Mouse (Mus musculus) CD8-positive naive resting alpha-beta T cell, adult 2 months (primary cell): ENCODE measurements around the gene Arl8b.
A peak's percentile ranks its signal among the peaks of the same experiment; 100 is the strongest.

Source experiments
- DNase-seq, 2 experiments: peaks; one replicate each; pipeline ENCODE4 v3.0.0; 2022; ENCODE audit warnings: low read depth in 2 of 2, low spot score in 2 of 2

The Arl8b gene

DNA sequence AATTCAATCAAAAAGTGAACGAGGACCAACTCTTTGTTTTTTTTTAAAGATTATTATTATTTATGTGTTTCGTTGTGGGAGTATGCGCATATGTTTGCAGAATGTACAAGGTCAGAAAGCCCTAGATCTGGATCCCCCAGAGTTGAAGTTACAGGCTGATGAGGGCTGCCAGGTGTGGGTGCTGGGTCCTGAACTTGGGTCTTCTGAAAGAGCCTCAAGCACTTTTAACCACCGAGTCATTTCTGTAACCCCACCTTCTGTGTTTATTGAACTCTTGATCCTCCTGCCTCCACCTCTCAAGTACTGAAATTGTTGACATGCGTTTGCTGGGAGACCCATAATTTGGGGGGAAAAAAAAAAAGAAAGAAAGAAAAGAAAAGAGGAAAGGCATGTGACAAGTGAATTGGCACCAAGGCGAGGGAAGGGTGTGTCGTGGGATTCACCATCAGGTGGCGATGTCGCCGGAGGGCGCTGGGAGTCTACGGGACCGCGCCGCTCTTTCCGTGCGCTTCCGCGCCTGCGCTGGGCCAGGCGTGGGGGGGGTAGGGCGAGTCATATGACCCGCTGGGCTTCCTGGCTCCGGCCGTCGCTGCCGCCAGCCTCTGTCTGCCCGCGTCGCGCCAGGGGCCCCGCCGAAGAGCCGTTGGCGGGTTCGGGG, at the start of gene Arl8b:
Arl8b (plus strand) TSS at position 574 of the 658 bp plus-strand sequence.
- DNase-seq: peak; percentile 94

- DNase-seq: peak; percentile 28 to 50
Measured at GRCm38 (mm10) chr6:108735910-108736750, 46.8 kb upstream of the Arl8b start.

DNA sequence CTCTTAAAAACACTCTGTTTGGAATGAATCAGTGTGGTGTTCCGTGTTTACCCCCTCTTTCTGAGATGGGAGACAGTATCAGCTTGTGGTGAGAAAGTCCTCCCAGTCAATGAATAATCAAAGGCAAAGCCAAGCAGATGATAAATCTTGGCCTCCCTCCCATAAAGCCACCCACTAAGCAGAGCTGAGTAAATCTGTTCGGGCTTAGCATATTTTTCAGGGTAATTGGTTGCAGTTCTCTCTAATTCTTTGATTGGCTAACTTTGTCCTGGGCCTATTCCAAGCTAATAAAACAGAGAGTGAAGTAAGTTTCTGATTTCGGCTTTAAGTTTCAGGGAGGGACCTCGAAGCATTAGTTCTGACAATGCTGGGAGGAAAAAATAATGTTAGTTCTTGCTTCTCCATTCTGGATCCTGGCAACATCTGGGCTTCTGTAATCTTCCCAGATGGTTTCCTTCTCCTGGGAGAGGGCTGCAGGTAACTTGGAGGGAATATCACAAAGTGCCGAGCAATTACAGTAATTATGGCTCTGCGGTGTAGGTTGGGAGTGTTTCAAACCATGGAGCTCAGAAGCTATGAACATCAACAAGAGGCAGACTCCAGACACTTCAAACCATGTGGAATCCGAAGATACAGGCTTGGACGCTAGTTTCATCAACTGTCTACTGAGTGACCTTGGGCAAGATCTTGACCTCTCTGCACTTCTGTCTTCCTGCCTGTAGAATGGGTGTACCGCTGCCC, 44.3 kb upstream of the Arl8b start:
- DNase-seq: no peak

GRCm38 (mm10) chr6:108740579-108740978, 42.3 kb upstream of the Arl8b start:
- DNase-seq: no peak

- DNase-seq: no peak
Measured at GRCm38 (mm10) chr6:108743730-108744129, 39.2 kb upstream of the Arl8b start.

DNA sequence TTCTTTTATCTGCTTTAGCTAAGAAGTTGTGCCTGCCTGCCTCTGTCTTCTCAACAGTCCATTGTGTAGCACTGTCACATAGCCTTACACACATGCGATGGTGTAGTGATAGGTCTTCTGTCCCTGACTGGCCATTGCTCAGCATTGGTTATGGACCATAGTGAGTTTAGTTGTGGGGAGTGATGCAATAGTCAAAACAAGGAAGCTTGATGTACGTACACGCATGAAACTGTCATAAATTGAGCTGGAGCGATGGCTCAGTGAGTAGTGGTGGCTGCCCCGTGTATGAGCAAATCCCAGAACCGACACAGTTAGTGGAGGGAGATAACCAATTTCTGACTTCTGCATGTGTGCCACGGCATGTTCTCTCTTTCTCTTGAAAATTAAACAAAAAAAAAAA, 31.6 kb upstream of the Arl8b start:
- no peak for DNase-seq

- DNase-seq: no peak
Measured at GRCm38 (mm10) chr6:108752395-108752794, 30.5 kb upstream of the Arl8b start.

DNA sequence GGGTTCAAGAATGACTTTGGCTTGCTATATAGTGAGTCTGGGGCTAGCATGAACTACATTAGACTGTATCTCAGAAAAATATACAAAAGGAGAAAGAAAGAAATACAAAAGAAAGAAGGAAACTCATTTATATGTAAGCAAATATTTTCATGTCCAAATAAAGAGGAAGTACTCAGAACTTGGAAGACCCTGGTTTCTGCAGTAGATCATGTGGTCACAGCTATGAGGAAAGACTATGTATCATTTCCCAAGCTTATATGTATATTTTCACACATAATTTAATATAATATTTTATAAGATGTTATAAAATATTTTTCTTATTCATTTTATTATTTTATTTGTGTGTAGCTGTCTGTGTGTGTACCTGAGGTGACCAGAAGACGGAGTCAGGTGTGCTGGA, 29.4 kb upstream of the Arl8b start:
- DNase-seq: no peak

- no peak for DNase-seq
Measured at GRCm38 (mm10) chr6:108754376-108754775, 28.5 kb upstream of the Arl8b start.

DNA sequence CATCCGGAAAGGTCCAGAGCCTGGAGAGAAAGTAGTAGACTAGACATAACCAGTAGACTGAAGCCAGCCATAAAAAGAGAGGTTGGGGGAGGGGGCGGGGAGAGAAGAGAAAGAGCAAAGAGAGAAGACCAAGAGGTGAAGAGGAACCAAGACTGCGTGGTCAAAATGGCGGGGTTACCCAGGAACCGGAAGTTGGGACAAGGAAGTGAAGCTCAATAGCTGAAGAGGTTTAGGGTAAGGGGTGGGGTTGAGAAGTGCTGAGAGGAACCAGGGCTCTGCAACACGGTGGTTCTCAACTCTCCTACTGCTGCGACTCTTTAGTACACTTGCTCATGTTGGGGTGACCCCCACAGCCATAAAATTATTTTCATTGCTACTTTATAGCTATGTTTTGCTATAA, 27.0 kb upstream of the Arl8b start:
- DNase-seq: no peak

GRCm38 (mm10) chr6:108758997-108759697, 23.8 kb upstream of the Arl8b start:
- no peak for DNase-seq

DNA sequence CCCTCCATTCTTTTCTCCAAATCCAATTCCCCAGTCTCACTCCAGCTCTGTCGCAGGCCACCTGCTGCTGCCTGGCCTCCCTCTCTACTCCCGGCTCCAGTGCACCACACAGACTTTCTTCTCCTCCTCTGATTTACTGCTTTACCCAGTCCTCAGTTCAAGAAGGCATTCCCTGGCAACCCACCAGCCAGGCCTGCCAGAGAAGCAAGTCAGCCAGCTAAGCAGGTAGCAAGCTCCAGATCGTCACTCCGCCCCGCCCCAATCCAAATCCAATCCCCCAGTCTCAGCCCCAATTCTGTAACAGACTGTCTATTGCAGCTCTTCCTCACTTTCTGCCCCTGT, 23.2 kb upstream of the Arl8b start:
- DNase-seq: no peak

DNA sequence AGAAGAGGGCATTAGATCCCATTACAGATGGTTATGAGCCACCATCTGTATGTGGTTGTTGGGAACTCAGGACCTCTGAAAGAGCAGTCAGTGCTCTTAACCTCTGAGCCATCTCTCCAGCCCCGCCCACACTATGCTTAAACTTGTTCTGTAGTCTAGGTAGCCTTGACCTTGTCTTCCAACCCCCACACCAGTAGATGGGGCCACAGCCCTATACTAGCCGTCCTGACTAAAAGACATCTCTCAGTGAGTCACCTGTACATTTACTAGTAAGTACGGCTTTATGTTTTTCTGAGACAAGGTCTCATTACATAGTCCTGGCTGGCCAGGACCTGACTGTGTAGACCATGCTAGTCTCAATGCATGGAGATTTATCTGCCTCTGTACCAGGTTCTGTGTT, 12.0 kb upstream of the Arl8b start:
- DNase-seq: no peak

GRCm38 (mm10) chr6:108772913-108773312, 10.0 kb upstream of the Arl8b start:
- DNase-seq: peak; percentile 63 to 72

GRCm38 (mm10) chr6:108773480-108773879, 9.4 kb upstream of the Arl8b start:
- no peak for DNase-seq

DNA sequence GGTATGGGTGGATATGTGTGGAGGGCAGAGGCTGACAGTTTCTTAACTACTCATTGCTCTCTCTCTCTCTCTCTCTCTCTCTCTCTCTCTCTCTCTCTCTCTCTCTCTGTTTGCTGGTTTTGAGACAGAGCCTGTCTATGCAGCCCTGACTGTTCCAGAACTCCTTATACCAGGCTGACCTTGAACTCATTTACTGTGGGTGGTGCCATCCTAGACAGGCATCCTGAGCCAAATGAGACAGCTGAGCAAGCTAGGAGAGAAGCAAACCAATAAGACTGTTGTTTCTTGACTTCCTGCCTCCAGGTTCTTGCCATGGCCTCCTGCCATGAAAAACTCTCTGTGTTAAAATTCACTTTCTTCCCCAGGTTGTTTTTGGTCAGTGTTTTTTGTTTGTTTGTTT, 6.6 kb upstream of the Arl8b start:
- DNase-seq: no peak

- no peak for DNase-seq
Measured at GRCm38 (mm10) chr6:108777560-108778287, 5.2 kb upstream of the Arl8b start.

GRCm38 (mm10) chr6:108778399-108778798, 4.5 kb upstream of the Arl8b start:
- DNase-seq: no peak

DNA sequence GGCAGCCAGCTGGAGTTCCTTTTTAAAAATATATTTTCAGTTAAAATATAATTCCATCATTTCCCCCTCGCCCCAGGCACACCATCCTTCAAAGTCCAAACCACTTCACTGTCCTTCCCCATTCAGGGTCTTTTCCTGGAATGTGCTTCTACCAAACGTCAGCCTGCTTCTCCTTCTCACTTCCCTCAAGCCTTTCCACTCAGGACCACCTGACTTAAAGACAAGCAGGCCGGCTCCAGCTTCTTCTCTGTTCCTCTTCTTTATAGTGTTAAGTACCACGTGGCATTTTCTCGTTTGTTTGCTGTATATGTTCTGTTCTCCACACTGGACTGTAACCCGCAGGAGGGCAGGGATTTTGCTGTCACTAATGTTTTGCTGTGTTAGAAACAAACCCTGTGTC, 1.0 kb upstream of the Arl8b start:
- DNase-seq: no peak

DNA sequence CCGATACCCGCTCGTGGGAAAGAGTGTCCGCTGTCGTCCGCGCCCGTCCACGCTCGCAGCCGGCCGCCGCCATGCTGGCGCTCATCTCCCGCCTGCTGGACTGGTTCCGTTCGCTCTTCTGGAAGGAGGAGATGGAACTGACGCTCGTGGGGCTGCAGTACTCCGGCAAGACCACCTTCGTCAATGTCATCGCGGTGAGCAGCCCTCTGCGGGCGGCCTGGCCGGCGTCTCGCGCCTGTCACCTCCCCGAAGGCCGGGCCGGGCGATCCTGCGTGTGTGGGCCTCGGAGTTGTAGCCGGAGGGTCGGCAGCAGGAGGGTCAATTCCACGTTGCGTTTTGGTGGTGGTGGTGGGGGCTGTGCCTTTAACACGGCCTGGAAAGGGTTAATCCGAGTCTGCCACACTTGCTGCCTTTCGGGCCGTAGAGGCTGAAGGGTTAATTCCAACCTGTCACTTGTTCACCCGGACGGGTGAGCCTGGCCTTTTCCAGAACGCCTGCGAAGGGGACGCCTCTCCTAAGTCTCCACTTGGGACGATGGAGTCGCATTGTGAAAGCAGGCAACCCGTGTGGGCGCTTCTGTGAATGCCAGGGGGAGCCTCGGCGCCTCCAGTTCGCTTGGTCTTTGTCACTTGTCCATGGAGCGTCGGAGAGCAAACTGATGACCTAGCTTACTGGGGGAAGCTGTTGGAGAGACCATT, 434 bp downstream of the Arl8b start:
- peak; percentile 22 to 38 for DNase-seq
